Mouse (Mus musculus) ES-E14 (cell line): ENCODE measurements at regions not wholly inside any gene's neighbourhood (a gene's known extent, or its start where the extent isn't known, plus 50 kb on each side); places are given as distances from the start of the nearest gene placed in this dataset.

ENCODE experiments used
- DNase-seq: peaks from one replicate; pipeline ENCODE4 v3.0.0-alpha.2; 2013; ENCODE audit warnings: low read depth, low spot score
- H3K27ac ChIP-seq: 2 replicates; pipeline ENCODE4 v1.5.1; 2012; ENCODE audit warnings: low read depth, mild to moderate bottlenecking, low read length, moderate library complexity, mixed read lengths; ENCODE audit not compliant: poor library complexity, insufficient read depth, severe bottlenecking
- H3K36me3 ChIP-seq: 2 replicates; pipeline ENCODE4 v1.6.1; 2012; ENCODE audit warnings: mild to moderate bottlenecking, low read length, moderate library complexity, mixed read lengths; ENCODE audit not compliant: control insufficient read depth, poor library complexity, insufficient read depth, severe bottlenecking
- H3K4me1 ChIP-seq, 2 experiments: fragments of 150-350 bp in 1 of 2; sonication (generic) in 1 of 2; 2 replicates each; pipeline ENCODE4 v1.6.1; 2012; ENCODE audit warnings: low read length in 2 of 2, mild to moderate bottlenecking in 1 of 2, mixed read lengths in 1 of 2; ENCODE audit not compliant: control insufficient read depth in 2 of 2, insufficient read depth in 2 of 2, poor library complexity in 1 of 2
- H3K4me3 ChIP-seq, 2 experiments: fragments of 150-350 bp in 1 of 2; sonication (generic) in 1 of 2; 2 replicates each; pipeline ENCODE4 v1.5.1; 2012; ENCODE audit warnings: low read length in 2 of 2, low read depth in 1 of 2, mild to moderate bottlenecking in 1 of 2, mixed read lengths in 1 of 2; ENCODE audit not compliant: insufficient read depth in 1 of 2, poor library complexity in 1 of 2, severe bottlenecking in 1 of 2
- H3K9ac ChIP-seq: 2 replicates; pipeline ENCODE4 v1.6.1; 2012; ENCODE audit warnings: low read depth, mild to moderate bottlenecking, low read length, mixed read lengths; ENCODE audit not compliant: poor library complexity, insufficient read depth, severe bottlenecking
- H3K9me3 ChIP-seq: fragments of 150-350 bp; sonication (generic); 2 replicates; pipeline ENCODE4 v1.6.1; 2012; ENCODE audit warnings: low read depth, mild to moderate bottlenecking, low read length; ENCODE audit not compliant: control insufficient read depth, insufficient read depth
- CHD2 ChIP-seq: IDR thresholded peaks from 2 replicates; pipeline ENCODE4 v1.6.1; 2014; ENCODE audit warnings: mild to moderate bottlenecking, low read depth, low read length, inconsistent platforms
- HCFC1 ChIP-seq: IDR thresholded peaks from 2 replicates; pipeline ENCODE4 v1.6.1; 2012; ENCODE audit warnings: low read length, inconsistent platforms, borderline replicate concordance; ENCODE audit not compliant: insufficient read depth
- MAFK ChIP-seq: IDR thresholded peaks from 2 replicates; pipeline ENCODE4 v1.6.1; 2014; ENCODE audit warnings: mild to moderate bottlenecking, low read depth, low read length, inconsistent platforms; ENCODE audit not compliant: insufficient read depth
- ZC3H11A ChIP-seq: IDR thresholded peaks from 2 replicates; pipeline ENCODE4 v1.6.1; 2012; ENCODE audit warnings: low read depth, mild to moderate bottlenecking, inconsistent platforms, low read length, borderline replicate concordance
- ZNF384 ChIP-seq: IDR thresholded peaks from 2 replicates; pipeline ENCODE4 v1.6.1; 2012; ENCODE audit warnings: low read depth, low read length, inconsistent platforms
- in situ Hi-C, 2 experiments: fragments of 600-800 bp; cut with MboI; formaldehyde crosslinking; loops; one replicate each; pipeline ENCODE4 v1.15.1; 2025; ENCODE audit warnings: low sequenced_read_pairs in 2 of 2, inconsistent platforms in 1 of 2; ENCODE audit not compliant: unreplicated experiment in 2 of 2

DNA sequence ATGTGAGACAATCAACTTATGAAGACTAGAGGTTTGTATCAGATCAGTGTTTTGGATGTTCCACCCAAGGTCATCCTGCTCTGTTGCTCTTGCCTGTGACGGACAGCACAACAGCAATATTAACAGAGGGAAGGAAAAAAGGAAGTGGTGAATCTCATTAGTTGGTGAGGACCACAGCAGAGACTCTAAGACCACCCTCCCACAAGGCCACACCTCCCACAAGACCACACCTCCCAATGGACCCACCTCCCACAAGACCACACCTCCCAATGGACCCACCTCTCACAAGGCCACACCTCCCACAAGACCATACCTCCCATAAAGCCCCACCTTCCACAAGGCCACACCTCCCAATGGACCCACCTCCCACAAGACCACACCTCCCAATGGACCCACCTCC, 126.7 kb downstream of the Gm26897 start:
- H3K4me1 ChIP-seq: no peaks in the 10 kb centered on the region; a peak in 1 of 4 replicates
- no peaks in the 10 kb centered on the region for H3K36me3 ChIP-seq
- H3K9ac ChIP-seq: no peak overlapping the region
- no peak overlapping the region for H3K4me3 ChIP-seq
- H3K9me3 ChIP-seq: no peaks in the 10 kb centered on the region
- TF ChIP-seq ZNF384 (no peak), ZC3H11A (no peak), MAFK (no peak), HCFC1 (no peak), CHD2 (no peak)
- in situ Hi-C loops: no loop called here
- no peak overlapping the region for H3K27ac ChIP-seq
- no peak for DNase-seq

DNA sequence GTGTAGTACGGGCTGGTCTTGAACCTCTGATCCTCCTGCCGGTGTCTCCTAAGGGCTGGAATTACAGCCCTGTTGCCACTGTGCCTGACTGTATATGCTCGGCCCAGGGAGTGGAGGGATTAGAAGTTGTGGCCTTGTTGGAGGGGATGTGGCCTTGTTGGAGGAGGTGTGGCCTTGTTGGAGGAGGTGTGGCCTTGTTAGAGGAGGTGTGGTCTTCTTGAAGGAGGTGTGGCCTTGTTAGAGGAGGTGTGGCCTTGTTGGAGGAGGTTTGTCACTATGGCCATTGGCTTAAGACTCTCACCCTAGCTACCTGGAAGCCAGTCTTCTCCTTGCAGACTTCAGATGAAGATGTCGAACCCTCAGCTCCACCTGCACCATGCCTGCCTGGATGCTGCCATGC, 128.6 kb downstream of the Gm26897 start:
- H3K9ac ChIP-seq: no peak overlapping the region
- in situ Hi-C loops: no loop called here
- no peak overlapping the region for H3K27ac ChIP-seq
- no peaks in the 10 kb centered on the region for H3K36me3 ChIP-seq
- no peaks in the 10 kb centered on the region for H3K9me3 ChIP-seq
- no peaks in the 10 kb centered on the region; a peak in 1 of 4 replicates for H3K4me1 ChIP-seq
- TF ChIP-seq ZNF384 (no peak), CHD2 (no peak), ZC3H11A (no peak), MAFK (no peak), HCFC1 (no peak)
- H3K4me3 ChIP-seq: no peak overlapping the region
- DNase-seq: no peak

DNA sequence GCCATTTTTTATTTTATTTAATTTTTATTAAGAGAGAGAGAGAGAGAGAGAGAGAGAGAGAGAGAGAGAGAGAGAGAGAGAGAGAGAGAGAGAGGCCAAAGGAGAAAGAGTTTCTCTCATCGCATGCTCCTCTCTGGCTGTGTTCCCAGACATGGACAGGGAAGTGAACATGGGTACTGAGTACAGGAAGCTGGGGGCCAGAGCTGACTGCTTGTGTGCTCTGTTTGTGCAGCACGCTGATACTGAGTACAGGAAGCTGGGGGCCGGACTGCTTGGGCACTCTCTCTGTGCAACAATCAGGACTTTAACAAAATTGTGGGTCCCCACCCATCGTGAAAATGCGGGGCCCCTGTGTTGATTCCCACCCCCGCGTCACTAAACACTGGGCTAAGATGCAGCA, 130.2 kb downstream of the Gm26897 start:
- in situ Hi-C loops: no loop called here
- TF ChIP-seq ZNF384 (no peak), ZC3H11A (no peak), MAFK (no peak)
- H3K9ac ChIP-seq: no peak overlapping the region
- H3K4me3 ChIP-seq: no peak overlapping the region
- no peaks in the 10 kb centered on the region for H3K36me3 ChIP-seq
- H3K27ac ChIP-seq: no peak overlapping the region
- no peaks in the 10 kb centered on the region; a peak in 1 of 4 replicates for H3K4me1 ChIP-seq
- no peaks in the 10 kb centered on the region for H3K9me3 ChIP-seq
- DNase-seq: no peak

DNA sequence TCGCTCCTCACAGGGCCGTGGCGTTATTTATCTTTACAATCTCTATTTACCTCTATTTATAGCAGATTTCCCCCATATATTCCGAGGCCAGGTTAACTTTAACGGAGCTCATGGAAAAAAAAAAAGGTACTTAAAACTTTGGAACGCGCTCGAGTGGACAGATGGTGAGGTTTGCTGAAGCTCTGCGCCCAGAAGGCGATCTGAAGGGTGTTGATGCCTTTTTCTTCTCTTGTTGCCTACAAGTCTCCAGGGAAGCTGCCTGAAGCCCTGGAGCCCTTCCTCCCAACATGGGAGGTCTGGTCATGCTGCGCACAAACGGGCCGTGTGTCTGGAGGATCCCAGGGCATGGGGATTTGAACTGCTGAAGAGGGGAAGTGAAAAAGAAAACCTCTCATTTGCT, 130.9 kb downstream of the Gm26897 start:
- H3K9me3 ChIP-seq: no peaks in the 10 kb centered on the region
- no peak overlapping the region for H3K27ac ChIP-seq
- H3K36me3 ChIP-seq: no peaks in the 10 kb centered on the region
- H3K9ac ChIP-seq: no peak overlapping the region
- in situ Hi-C loops: no loop called here
- H3K4me3 ChIP-seq: no peak overlapping the region
- no peaks in the 10 kb centered on the region; a peak in 1 of 4 replicates for H3K4me1 ChIP-seq
- TF ChIP-seq MAFK (no peak), HCFC1 (no peak), CHD2 (no peak), ZC3H11A (no peak), ZNF384 (no peak)
- no peak for DNase-seq

DNA sequence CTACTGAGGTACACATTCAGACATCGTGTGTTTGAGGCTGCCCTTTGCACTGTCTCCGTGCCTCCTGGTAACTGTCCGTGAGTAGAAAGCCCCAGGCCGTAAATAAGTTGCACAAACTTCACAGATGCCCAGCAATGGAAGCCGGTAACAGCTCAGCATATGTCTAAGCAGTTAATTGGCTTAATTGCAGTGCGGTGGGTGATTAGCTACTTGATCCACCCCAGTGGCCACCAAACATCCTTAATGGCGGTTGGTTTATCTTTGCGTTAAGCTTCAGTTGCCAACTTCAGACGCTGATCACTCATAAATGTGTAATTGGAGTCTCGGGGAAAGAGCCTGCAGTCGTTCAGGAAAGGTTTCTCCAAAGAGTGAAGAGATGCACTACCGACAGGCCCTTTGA, 135.3 kb downstream of the Gm26897 start:
- no peak for DNase-seq
- Histone ChIP-seq H3K36me3 (no peaks in the 10 kb centered on the region), H3K9me3 (no peaks in the 10 kb centered on the region), H3K4me1 (no peaks in the 10 kb centered on the region), H3K9ac (no peak overlapping the region), H3K27ac (no peak overlapping the region), H3K4me3 (no peak overlapping the region)
- in situ Hi-C loops: no loop called here
- TF ChIP-seq ZC3H11A: no peak
- no peak for TF ChIP-seq MAFK
- TF ChIP-seq ZNF384: no peak
- no peak for TF ChIP-seq CHD2
- no peak for TF ChIP-seq HCFC1
